Mouse (Mus musculus) ES-Bruce4 (cell line): ENCODE measurements around the gene Wdr27.

ENCODE experiments used
- CTCF ChIP-seq: IDR thresholded peaks from one replicate; pipeline ENCODE4 v1.8.1; 2011; ENCODE audit warnings: low read depth, low read length
- EP300 ChIP-seq: IDR thresholded peaks from 2 replicates; pipeline ENCODE4 v1.6.1; 2011; ENCODE audit warnings: low read depth, low read length; ENCODE audit not compliant: insufficient read depth
- POLR2A ChIP-seq: IDR thresholded peaks from one replicate; pipeline ENCODE4 v1.8.1; 2011; ENCODE audit warnings: low read length; ENCODE audit not compliant: insufficient read depth

GRCm38 (mm10) chr17:14824938-14825337 lies 118.0 kb downstream of the Wdr27 start:
- TF ChIP-seq EP300: no peak
- TF ChIP-seq CTCF: no peak
- TF ChIP-seq POLR2A: no peak
